Mouse (Mus musculus): ENCODE data around the gene Nsun3. TPM values are rescaled to one million over a fixed set of nuclear protein-coding genes. Genes with fewer than 3 reads are reported as not detected.
"Not testable (repeated sequence)": the region's sequence is repeated elsewhere in the genome, so short reads cannot be mapped to it uniquely, and the experiment has no call there.

Nsun3 gene
- polyA plus RNA-seq, 1 experiment from 2014 or later = 9.4 TPM

- H3K4me3 ChIP-seq (replicated peaks; ENCODE audit: low read length) = no peak overlapping the region
- 77% methylated on average over 3 of the region's 3 CpGs for WGBS
- H3K27ac ChIP-seq (ENCODE audit: low read length) = no peak overlapping the region
- H3K4me1 ChIP-seq (ENCODE audit: control insufficient read depth, insufficient read depth, low read length) = no peaks in the 10 kb centered on the region
- H3K27me3 ChIP-seq (ENCODE audit: control insufficient read depth, insufficient read depth, low read length) = no peaks in the 10 kb centered on the region
- H3K36me3 ChIP-seq (ENCODE audit: control insufficient read depth, insufficient read depth, low read length) = 0 out of 2 replicates have a peak, but pooled peaks cover 4% of the 10 kb centered on the region
- ATAC-seq (ENCODE audit: insufficient read depth, low FRiP score) = no peak
- 0 out of 2 replicates have a peak, but pooled peaks cover 4% of the 10 kb centered on the region for H3K9me3 ChIP-seq (replicated peaks; ENCODE audit: control insufficient read depth, low read length)
- H3K4me2 ChIP-seq (ENCODE audit: low read depth, low read length) = no peak overlapping the region
- H3K9ac ChIP-seq (ENCODE audit: low read length) = no peak overlapping the region
Measured at GRCm38 (mm10) chr16:62729846-62730245, 56.8 kb downstream of the Nsun3 start.

- not testable (repeated sequence) for ATAC-seq (ENCODE audit: insufficient read depth, low FRiP score); H3K9ac ChIP-seq (ENCODE audit: low read length); H3K4me1 ChIP-seq (ENCODE audit: control insufficient read depth, insufficient read depth, low read length); H3K27ac ChIP-seq (ENCODE audit: low read length); H3K4me3 ChIP-seq (replicated peaks; ENCODE audit: low read length); H3K9me3 ChIP-seq (replicated peaks; ENCODE audit: control insufficient read depth, low read length); H3K4me2 ChIP-seq (ENCODE audit: low read depth, low read length); H3K27me3 ChIP-seq (ENCODE audit: control insufficient read depth, insufficient read depth, low read length); H3K36me3 ChIP-seq (ENCODE audit: control insufficient read depth, insufficient read depth, low read length)
- WGBS = 88% methylated on average over 8 of the region's 11 CpGs
Measured at GRCm38 (mm10) chr16:62718255-62718654, 68.4 kb downstream of the Nsun3 start.

- no peak for ATAC-seq (ENCODE audit: insufficient read depth, low FRiP score)
- H3K9ac ChIP-seq (ENCODE audit: low read length) = no peak overlapping the region
- no peak overlapping the region for H3K4me3 ChIP-seq (replicated peaks; ENCODE audit: low read length)
- 82% methylated on average over 8 of the region's 8 CpGs for WGBS
- no peak overlapping the region for H3K4me2 ChIP-seq (ENCODE audit: low read depth, low read length)
- H3K36me3 ChIP-seq (ENCODE audit: control insufficient read depth, insufficient read depth, low read length) = no peaks in the 10 kb centered on the region
- H3K9me3 ChIP-seq (replicated peaks; ENCODE audit: control insufficient read depth, low read length) = no peaks in the 10 kb centered on the region
- H3K4me1 ChIP-seq (ENCODE audit: control insufficient read depth, insufficient read depth, low read length) = no peaks in the 10 kb centered on the region
- H3K27me3 ChIP-seq (ENCODE audit: control insufficient read depth, insufficient read depth, low read length) = no peaks in the 10 kb centered on the region
- H3K27ac ChIP-seq (ENCODE audit: low read length) = no peak overlapping the region
Measured at GRCm38 (mm10) chr16:62690436-62690835, 96.2 kb downstream of the Nsun3 start.

GRCm38 (mm10) chr16:62686073-62686472, 100.5 kb downstream of the Nsun3 start:
- Histone ChIP-seq H3K4me1 (ENCODE audit: control insufficient read depth, insufficient read depth, low read length) (no peaks in the 10 kb centered on the region), H3K9me3 (replicated peaks; ENCODE audit: control insufficient read depth, low read length) (no peaks in the 10 kb centered on the region), H3K9ac (ENCODE audit: low read length) (no peak overlapping the region), H3K4me2 (ENCODE audit: low read depth, low read length) (no peak overlapping the region), H3K27me3 (ENCODE audit: control insufficient read depth, insufficient read depth, low read length) (no peaks in the 10 kb centered on the region), H3K36me3 (ENCODE audit: control insufficient read depth, insufficient read depth, low read length) (no peaks in the 10 kb centered on the region), H3K27ac (ENCODE audit: low read length) (no peak overlapping the region), H3K4me3 (replicated peaks; ENCODE audit: low read length) (no peak overlapping the region)
- no peak for ATAC-seq (ENCODE audit: insufficient read depth, low FRiP score)
- 73% methylated on average over 2 of the region's 2 CpGs for WGBS

- Histone ChIP-seq H3K4me3 (replicated peaks; ENCODE audit: low read length) (no peak overlapping the region), H3K36me3 (ENCODE audit: control insufficient read depth, insufficient read depth, low read length) (no peaks in the 10 kb centered on the region), H3K9ac (ENCODE audit: low read length) (no peak overlapping the region), H3K4me1 (ENCODE audit: control insufficient read depth, insufficient read depth, low read length) (no peaks in the 10 kb centered on the region), H3K27me3 (ENCODE audit: control insufficient read depth, insufficient read depth, low read length) (no peaks in the 10 kb centered on the region), H3K4me2 (ENCODE audit: low read depth, low read length) (no peak overlapping the region), H3K9me3 (replicated peaks; ENCODE audit: control insufficient read depth, low read length) (no peaks in the 10 kb centered on the region), H3K27ac (ENCODE audit: low read length) (no peak overlapping the region)
- ATAC-seq (ENCODE audit: insufficient read depth, low FRiP score) = no peak
- 76% methylated on average over 4 of the region's 4 CpGs for WGBS
Measured at GRCm38 (mm10) chr16:62685494-62685893, 101.1 kb downstream of the Nsun3 start.

Small RNAs within 50 kb of the gene (microRNA-seq; reads per million reads assigned to microRNA genes)
- not detected for gene Gm25986

Other genes starting within 250 kb of the Nsun3 start
- 7.3 and 8.4 TPM in 2 replicates for gene Stx19, start 27.9 kb upstream of the Nsun3 start, polyA plus RNA-seq (2015; fragmentation: Nextera tagmentation; extraction: Ambion mirVana)
- gene Arl13b, start 60.2 kb upstream of the Nsun3 start, polyA plus RNA-seq (2015; fragmentation: Nextera tagmentation; extraction: Ambion mirVana) = 15.9 and 16.4 TPM in 2 replicates
- 42.8 and 43.9 TPM in 2 replicates for gene Pros1, start 67.5 kb upstream of the Nsun3 start, polyA plus RNA-seq (2015; fragmentation: Nextera tagmentation; extraction: Ambion mirVana)